ENCODE assay signal across 8 mouse cellular contexts in genomic region chr2:167544004-167544356, GRCm38 (mm10). TPM values are rescaled to one million over a fixed set of nuclear protein-coding genes. Genes with fewer than 3 reads are reported as not detected.
DNase-seq lines count a peak whose midpoint lies in the region; ATAC-seq lines count a peak whose summit lies in the region.

No protein-coding gene starts in this region.

- ATAC-seq in heart, embryonic 16.5 days (replicated peaks; ENCODE audit: extremely low read depth, insufficient read depth, low FRiP score): 0 out of 2 replicates have a peak, but pooled peaks have one; percentile 18
- ATAC-seq in liver, embryonic 13.5 days (ENCODE audit: low read depth): no peak

- peaks cover 36% of the 10 kb centered on the region for H3K4me1 ChIP-seq in heart, embryonic 16.5 days (ENCODE audit: control insufficient read depth, insufficient read depth, low read length)
- peaks cover 24% of the 10 kb centered on the region for H3K4me1 ChIP-seq in liver, embryonic 13.5 days (replicated peaks)

- intact Hi-C loops in left cerebral cortex, postnatal 4 days (cut with DNase I): no loop called here

- H3K9me3 ChIP-seq in heart, embryonic 16.5 days (replicated peaks; ENCODE audit: control insufficient read depth, low read length): no peaks in the 10 kb centered on the region
- H3K9me3 ChIP-seq in liver, embryonic 13.5 days (replicated peaks): no peaks in the 10 kb centered on the region

- H3K27ac ChIP-seq in heart, embryonic 16.5 days (ENCODE audit: low read length): peak overlapping the region; percentile 93
- H3K27ac ChIP-seq in liver, embryonic 13.5 days: peak overlapping the region; percentile 75

- H3K36me3 ChIP-seq in heart, embryonic 16.5 days (ENCODE audit: control insufficient read depth, insufficient read depth): no peaks in the 10 kb centered on the region
- no peaks in the 10 kb centered on the region; the same call in 1 of the 2 replicates for H3K36me3 ChIP-seq in liver, embryonic 13.5 days

- H3K9ac ChIP-seq in heart, embryonic 16.5 days (ENCODE audit: low read length): peak overlapping the region; percentile 27
- no peak overlapping the region for H3K9ac ChIP-seq in liver, embryonic 13.5 days

- 9% methylated on average over 4 of the region's 4 CpGs for WGBS in heart, embryonic 16.5 days
- 49% methylated on average over 4 of the region's 4 CpGs for WGBS in liver, embryonic 13.5 days (ENCODE audit: insufficient replicate concordance)

- peak; percentile 54 to 59 for DNase-seq in urinary bladder, postnatal 4 days (ENCODE audit: low spot score in 2 of 2)
- DNase-seq in urinary bladder, adult 18-20 months (ENCODE audit: low spot score in 2 of 2): no peak
- DNase-seq in liver, embryonic 13.5 days: no peak
- DNase-seq in yolk sac, embryonic 10.5 days (ENCODE audit: low spot score): peak; percentile 72
- no peak for DNase-seq in cerebellum, postnatal 10 days
- DNase-seq in cerebellum, adult 18-20 months: no peak
- DNase-seq in left cerebral cortex, postnatal 4 days: no peak

- H3K4me2 ChIP-seq in heart, embryonic 16.5 days (ENCODE audit: low read depth, low read length): no peak overlapping the region
- H3K4me2 ChIP-seq in liver, embryonic 13.5 days: no peak overlapping the region

- no peak overlapping the region for H3K4me3 ChIP-seq in heart, embryonic 16.5 days (ENCODE audit: low read length)
- H3K4me3 ChIP-seq in liver, embryonic 13.5 days (replicated peaks): no peak overlapping the region

- H3K27me3 ChIP-seq in heart, embryonic 16.5 days (ENCODE audit: control insufficient read depth, insufficient read depth, low read length): no peaks in the 10 kb centered on the region
- H3K27me3 ChIP-seq in liver, embryonic 13.5 days: peaks cover 28% of the 10 kb centered on the region

RNA-seq across cellular contexts. Expression of gene Snai1, which starts 6.0 kb away (rescaled TPM):
- 12.5 and 20.6 TPM in 2 replicates for polyA plus RNA-seq in heart, embryonic 16.5 days (2015; fragmentation: Nextera tagmentation; extraction: Ambion mirVana)
- polyA plus RNA-seq in liver, embryonic 13.5 days (2015; fragmentation: Nextera tagmentation; extraction: Ambion mirVana): 1.8 and 2.5 TPM in 2 replicates
- 1 to 10 TPM; 1.1 to 1.3 TPM for total RNA-seq in left cerebral cortex, postnatal 4 days (2021)

RNA-seq across cellular contexts. Expression of gene Spata2, which starts 51.3 kb away (rescaled TPM):
- 13.4 and 15.8 TPM in 2 replicates for polyA plus RNA-seq in heart, embryonic 16.5 days (2015; fragmentation: Nextera tagmentation; extraction: Ambion mirVana)
- 7.0 and 9.4 TPM in 2 replicates for polyA plus RNA-seq in liver, embryonic 13.5 days (2015; fragmentation: Nextera tagmentation; extraction: Ambion mirVana)
- 10 to 100 TPM; 53.5 to 58.1 TPM for total RNA-seq in left cerebral cortex, postnatal 4 days (2021)

RNA-seq across cellular contexts. Expression of gene Rnf114, which starts 51.5 kb away (rescaled TPM):
- 78.5 and 79.0 TPM in 2 replicates for polyA plus RNA-seq in heart, embryonic 16.5 days (2015; fragmentation: Nextera tagmentation; extraction: Ambion mirVana)
- polyA plus RNA-seq in liver, embryonic 13.5 days (2015; fragmentation: Nextera tagmentation; extraction: Ambion mirVana): 32.5 and 33.2 TPM in 2 replicates
- 10 to 100 TPM; 36.6 to 40.0 TPM for total RNA-seq in left cerebral cortex, postnatal 4 days (2021)

Comparison
In these comparisons a context has a peak if more than half of its experiments do, and no peak if none do; other contexts are left out.
1. DNase-seq: peak in urinary bladder, postnatal 4 days (2 of 2) and yolk sac, embryonic 10.5 days (single experiment); none in urinary bladder, adult 18-20 months (0 of 2), liver, embryonic 13.5 days (single experiment), cerebellum, postnatal 10 days (0 of 2), cerebellum, adult 18-20 months (0 of 2) and left cerebral cortex, postnatal 4 days (single experiment).